Mouse (Mus musculus): ENCODE measurements around the gene Ndst4. TPM values are rescaled to one million over a fixed set of nuclear protein-coding genes. Genes with fewer than 3 reads are reported as not detected.

The Ndst4 gene
- polyA plus RNA-seq, 1 experiment from 2014 or later, result 0.54 TPM

DNA sequence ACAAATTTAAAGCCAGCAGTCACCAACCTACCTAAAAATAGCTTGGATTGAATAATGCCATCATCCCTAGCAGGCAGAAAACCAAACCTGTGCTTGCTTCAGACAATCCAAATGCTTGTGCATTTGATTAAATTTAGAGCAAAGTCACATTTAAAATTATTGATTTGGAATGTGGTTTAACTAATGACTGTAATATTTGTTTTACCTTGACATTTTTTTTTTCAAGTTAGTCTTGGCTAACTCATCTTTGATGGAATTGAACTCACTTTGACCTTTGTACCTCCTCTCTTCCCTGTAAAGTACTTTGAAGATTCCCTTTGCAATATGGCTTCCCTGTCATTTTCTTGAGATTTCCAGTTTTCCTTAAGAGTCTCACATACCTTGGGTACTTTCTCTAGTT, 356.8 kb downstream of the Ndst4 start:
- Histone ChIP-seq H3K4me3 (no peak overlapping the region), H3K4me1 (replicated peaks) (no peaks in the 10 kb centered on the region), H3K27ac (no peak overlapping the region), H3K9me3 (no peaks in the 10 kb centered on the region), H3K36me3 (no peaks in the 10 kb centered on the region), H3K27me3 (ENCODE audit: insufficient read depth, poor library complexity, severe bottlenecking) (no peaks in the 10 kb centered on the region)
- no peak for DNase-seq (ENCODE audit: low spot score)

Measured in hindbrain, embryonic 10.5 days (tissue).